Mouse (Mus musculus) C3H10T1/2 (cell line): ENCODE data around the gene Arf6. TPM values are rescaled to one million over a fixed set of nuclear protein-coding genes. Genes with fewer than 3 reads are reported as not detected.

Source experiments
- polyA plus RNA-seq, 2 experiments: library from polyadenylated mRNA; unstranded; fragments of >200 nt; fragmentation: generic; extraction: Trizol; gene quantifications; one replicate each; pipeline ENCODE4 v1.2.1; 2012; ENCODE audit warnings: missing spikeins in 2 of 2

Gene Arf6
- 10 to 100 TPM; 59.3 to 61.1 TPM for polyA plus RNA-seq

DNA sequence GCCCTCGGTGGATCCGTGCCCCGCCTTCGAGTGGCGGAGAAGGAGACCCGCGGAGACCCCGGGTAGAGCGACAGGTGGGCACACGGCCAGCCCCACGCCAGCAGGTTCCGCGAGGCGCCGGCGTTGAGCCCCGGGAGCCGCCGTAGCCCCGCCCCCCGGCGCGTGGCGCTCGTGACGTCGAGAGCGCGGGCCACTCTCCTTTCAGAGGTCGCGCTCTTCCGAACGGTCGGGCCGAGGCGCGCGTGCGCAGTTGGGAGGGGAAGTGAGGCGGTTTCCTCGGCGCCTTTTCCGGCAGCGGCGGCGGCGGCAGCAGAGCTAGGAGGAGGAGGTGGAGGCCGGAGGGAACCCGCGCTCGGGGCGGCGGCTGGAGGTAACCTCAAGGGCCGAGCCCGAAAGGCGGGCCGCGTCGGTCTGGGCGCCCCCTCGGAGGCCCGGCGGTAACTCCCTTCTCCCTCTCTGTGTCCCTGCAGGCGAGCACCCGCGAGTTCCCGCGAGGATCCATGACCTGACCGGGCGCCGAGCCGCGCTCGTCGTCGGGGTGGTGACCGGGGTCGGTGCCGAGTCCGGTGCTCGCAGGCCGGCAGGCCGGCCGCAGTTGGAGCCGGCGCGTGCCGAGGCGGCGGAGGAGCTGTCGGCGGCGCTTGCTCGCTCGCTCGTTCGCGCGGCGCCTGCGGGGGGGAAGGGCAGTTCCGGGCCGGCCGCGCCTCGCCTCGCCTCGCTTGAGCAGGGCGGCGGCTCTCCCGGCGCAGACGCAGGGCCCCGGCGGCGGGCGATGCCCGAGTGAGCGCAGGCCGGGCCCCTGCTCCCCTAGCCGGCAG is at the start of gene Arf6, which contains the start of gene Gm9887:
Gene Arf6, plus strand, starts transcription at position 297 of the 818 bp plus-strand sequence.
Gene Gm9887, minus strand, starts transcription at position 605 of the 818 bp plus-strand sequence.

DNA sequence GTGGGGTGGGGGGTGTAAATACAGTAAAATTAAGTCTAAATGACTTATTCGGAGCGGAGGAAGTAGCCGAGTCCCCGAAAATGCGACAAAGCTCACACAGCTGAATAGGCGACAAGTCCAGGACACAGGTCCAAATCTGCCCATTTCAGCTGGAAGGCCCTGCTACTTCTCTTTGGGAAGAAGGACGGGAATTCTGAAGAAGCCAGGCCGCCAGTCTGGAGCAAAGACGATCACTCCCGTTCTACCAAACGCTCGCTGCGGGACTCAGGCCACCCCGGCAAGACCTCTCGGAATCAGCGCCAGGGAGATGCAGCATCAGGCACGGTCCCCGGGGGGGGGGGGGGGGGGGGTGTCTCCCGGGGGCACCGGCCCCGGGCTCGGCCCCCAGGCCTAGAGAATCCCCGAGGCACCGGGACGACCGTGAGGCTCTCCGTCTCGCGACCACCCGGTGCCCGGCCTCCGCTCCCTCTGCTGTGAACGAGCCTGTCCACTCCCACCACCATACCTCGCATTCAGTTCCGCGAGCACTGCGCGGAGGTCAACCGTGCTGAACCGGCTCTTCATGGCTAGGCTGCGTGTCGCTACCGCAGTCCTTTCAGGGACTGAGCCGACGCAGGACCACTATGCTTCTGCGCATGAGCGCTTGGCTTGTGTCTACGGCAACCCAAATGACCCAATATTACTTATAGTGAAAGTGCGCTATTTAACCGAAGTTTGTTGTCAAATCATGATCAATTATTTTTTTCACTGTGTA is 15.2 kb upstream of the Arf6 start, which contains the start of gene Nemf:
Gene Nemf, minus strand, starts transcription at position 620 of the 754 bp plus-strand sequence.

Other genes with a start within 250 kb of the Arf6 start
- gene Rps29, start 213.0 kb upstream of the Arf6 start, polyA plus RNA-seq: 1,000 to 10,000 TPM; 5,905 to 9,496 TPM
- 1 to 10 TPM; 5.6 to 8.9 TPM for gene Lrr1, start 203.3 kb upstream of the Arf6 start, polyA plus RNA-seq
- gene Rpl36al, start 188.1 kb upstream of the Arf6 start, polyA plus RNA-seq: 100 to 1,000 TPM; 638 to 657 TPM
- 10 to 100 TPM in 1 of 2 experiments, 1 to 10 TPM in 1; 5.5 to 20.9 TPM for gene Mgat2, start 188.0 kb upstream of the Arf6 start, polyA plus RNA-seq
- gene Gm49383, start 175.0 kb upstream of the Arf6 start, polyA plus RNA-seq: 1 to 10 TPM; 1.0 to 1.2 TPM
- 1 to 10 TPM; 2.8 to 3.5 TPM for gene Dnaaf2, start 173.7 kb upstream of the Arf6 start, polyA plus RNA-seq
- 1 to 10 TPM; 3.1 to 5.5 TPM for gene Gm49384, start 167.9 kb upstream of the Arf6 start, polyA plus RNA-seq
- 1 to 10 TPM; 4.1 to 6.2 TPM for gene Pole2, start 144.0 kb upstream of the Arf6 start, polyA plus RNA-seq
- 1 to 10 TPM in 1 of 2 experiments, under 1 TPM in 1; 0.68 to 5.9 TPM for gene Klhdc1, start 131.0 kb upstream of the Arf6 start, polyA plus RNA-seq
- gene Klhdc2, start 75.5 kb upstream of the Arf6 start, polyA plus RNA-seq: 10 to 100 TPM; 16.4 to 49.1 TPM
- 1 to 10 TPM; 1.1 to 5.3 TPM for gene Nemf, start 15.0 kb upstream of the Arf6 start, polyA plus RNA-seq
- gene Gm9887, start 308 bp downstream of the Arf6 start, polyA plus RNA-seq: 1 to 10 TPM; 1.3 to 3.4 TPM
- 10 to 100 TPM; 12.0 to 12.5 TPM for gene Vcpkmt, start 210.9 kb downstream of the Arf6 start, polyA plus RNA-seq